Mouse (Mus musculus): ENCODE data around the gene Chchd1.

Chchd1 gene

GRCm38 (mm10) chr14:20724043-20724442, 21.2 kb downstream of the Chchd1 start:
- no peak for DNase-seq (ENCODE audit: extremely low read depth, low read depth)

GRCm38 (mm10) chr14:20725660-20726339, 23.0 kb downstream of the Chchd1 start:
- no peak for DNase-seq (ENCODE audit: extremely low read depth, low read depth)

GRCm38 (mm10) chr14:20729871-20730270, 27.1 kb downstream of the Chchd1 start:
- DNase-seq (ENCODE audit: extremely low read depth, low read depth), result no peak

GRCm38 (mm10) chr14:20730853-20731602, 28.2 kb downstream of the Chchd1 start:
- DNase-seq (ENCODE audit: extremely low read depth, low read depth), result no peak

GRCm38 (mm10) chr14:20733041-20733951, 30.5 kb downstream of the Chchd1 start:
- DNase-seq (ENCODE audit: extremely low read depth, low read depth), result peak; percentile 82

GRCm38 (mm10) chr14:20733952-20734774, 31.4 kb downstream of the Chchd1 start, which contains the start of gene Ndst2:
Gene Ndst2, minus strand, starts transcription at chr14:20734562.
- DNase-seq (ENCODE audit: extremely low read depth, low read depth), result peak; percentile 67

- DNase-seq (ENCODE audit: extremely low read depth, low read depth), result no peak
Observed at GRCm38 (mm10) chr14:20735052-20735451, 32.2 kb downstream of the Chchd1 start.

- DNase-seq (ENCODE audit: extremely low read depth, low read depth), result no peak
Observed at GRCm38 (mm10) chr14:20735892-20736390, 33.1 kb downstream of the Chchd1 start.

- peak; percentile 10 for DNase-seq (ENCODE audit: extremely low read depth, low read depth)
Observed at GRCm38 (mm10) chr14:20737306-20737705, 34.5 kb downstream of the Chchd1 start.

GRCm38 (mm10) chr14:20738511-20738910, 35.7 kb downstream of the Chchd1 start:
- DNase-seq (ENCODE audit: extremely low read depth, low read depth), result no peak

- DNase-seq (ENCODE audit: extremely low read depth, low read depth), result no peak
Observed at GRCm38 (mm10) chr14:20741301-20741700, 38.5 kb downstream of the Chchd1 start.

- no peak for DNase-seq (ENCODE audit: extremely low read depth, low read depth)
Observed at GRCm38 (mm10) chr14:20743614-20744013, 40.8 kb downstream of the Chchd1 start.

- DNase-seq (ENCODE audit: extremely low read depth, low read depth), result no peak
Observed at GRCm38 (mm10) chr14:20746935-20747334, 44.1 kb downstream of the Chchd1 start.

GRCm38 (mm10) chr14:20748388-20748787, 45.6 kb downstream of the Chchd1 start:
- DNase-seq (ENCODE audit: extremely low read depth, low read depth), result no peak

GRCm38 (mm10) chr14:20749494-20750051, 46.8 kb downstream of the Chchd1 start:
- DNase-seq (ENCODE audit: extremely low read depth, low read depth), result no peak

GRCm38 (mm10) chr14:20750503-20750902, 47.7 kb downstream of the Chchd1 start:
- DNase-seq (ENCODE audit: extremely low read depth, low read depth), result no peak

- DNase-seq (ENCODE audit: extremely low read depth, low read depth), result peak; percentile 25
Observed at GRCm38 (mm10) chr14:20753792-20754191, 51.0 kb downstream of the Chchd1 start.
